Mouse (Mus musculus): ENCODE measurements around the gene Cttnbp2nl. TPM values are rescaled to one million over a fixed set of nuclear protein-coding genes. Genes with fewer than 3 reads are reported as not detected.

Gene Cttnbp2nl
- polyA plus RNA-seq, 1 experiment from 2014 or later: 24.3 TPM

- H3K4me1 ChIP-seq (ENCODE audit: control insufficient read depth, insufficient read depth, low read length): 0 out of 2 replicates have a peak, but pooled peaks cover 4% of the 10 kb centered on the region
- H3K27ac ChIP-seq (ENCODE audit: low read length): no peak overlapping the region
- H3K36me3 ChIP-seq (ENCODE audit: control insufficient read depth, insufficient read depth, low read length): peaks cover 50% of the 10 kb centered on the region
- no peak overlapping the region for H3K9ac ChIP-seq (replicated peaks; ENCODE audit: low read depth, low read length)
- H3K4me3 ChIP-seq (ENCODE audit: low read depth, low read length): no peak overlapping the region
- WGBS: 90% methylated on average over 10 of the region's 10 CpGs
- no peak for ATAC-seq (ENCODE audit: insufficient number of reproducible peaks, insufficient read depth, low FRiP score, low read depth)
- H3K4me2 ChIP-seq (replicated peaks; ENCODE audit: low read depth, low read length): no peak overlapping the region
- H3K9me3 ChIP-seq (ENCODE audit: control insufficient read depth, low read depth, low read length): no peaks in the 10 kb centered on the region
- H3K27me3 ChIP-seq (ENCODE audit: control insufficient read depth, insufficient read depth, low read length): no peaks in the 10 kb centered on the region
Observed at GRCm38 (mm10) chr3:105005011-105005410, 47.9 kb downstream of the Cttnbp2nl start.

DNA sequence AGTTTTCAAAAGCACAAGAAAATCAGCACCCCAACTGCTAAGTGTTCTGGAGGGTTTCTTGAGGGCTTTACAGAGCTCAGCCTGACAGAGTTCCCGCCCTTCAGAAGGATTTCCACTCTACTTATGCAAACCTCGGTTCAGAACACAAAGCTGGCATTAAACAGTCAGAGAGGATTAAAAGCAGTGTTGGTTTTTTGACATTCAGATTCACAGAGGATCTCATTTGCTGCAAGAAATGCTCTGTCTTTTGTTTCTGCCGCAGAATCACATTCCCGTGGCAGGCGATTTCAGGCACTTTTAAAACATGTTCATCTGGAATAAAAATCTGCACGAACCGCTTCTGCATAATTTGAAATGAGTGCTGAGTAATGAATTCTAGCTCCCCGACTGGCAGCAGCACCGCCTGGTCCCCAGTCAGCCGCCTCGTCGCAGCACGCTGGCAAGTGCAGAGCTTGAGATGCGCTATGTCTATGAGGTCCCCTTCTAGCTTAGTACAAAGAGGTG, 48.9 kb downstream of the Cttnbp2nl start:
- 86% methylated on average over 14 of the region's 14 CpGs for WGBS

GRCm38 (mm10) chr3:105001374-105001773, 51.6 kb downstream of the Cttnbp2nl start:
- H3K4me3 ChIP-seq (ENCODE audit: low read depth, low read length): no peak overlapping the region
- H3K4me1 ChIP-seq (ENCODE audit: control insufficient read depth, insufficient read depth, low read length): 0 out of 2 replicates have a peak, but pooled peaks cover 4% of the 10 kb centered on the region
- H3K36me3 ChIP-seq (ENCODE audit: control insufficient read depth, insufficient read depth, low read length): peaks cover 29% of the 10 kb centered on the region
- 64% methylated on average over 6 of the region's 6 CpGs for WGBS
- H3K27me3 ChIP-seq (ENCODE audit: control insufficient read depth, insufficient read depth, low read length): no peaks in the 10 kb centered on the region
- no peaks in the 10 kb centered on the region for H3K9me3 ChIP-seq (ENCODE audit: control insufficient read depth, low read depth, low read length)
- no peak overlapping the region for H3K9ac ChIP-seq (replicated peaks; ENCODE audit: low read depth, low read length)
- no peak overlapping the region for H3K4me2 ChIP-seq (replicated peaks; ENCODE audit: low read depth, low read length)
- no peak overlapping the region for H3K27ac ChIP-seq (ENCODE audit: low read length)
- ATAC-seq (ENCODE audit: insufficient number of reproducible peaks, insufficient read depth, low FRiP score, low read depth): no peak

More for the DNA sequence above, 48.9 kb downstream of the Cttnbp2nl start:
- Histone ChIP-seq H3K4me3 (ENCODE audit: low read depth, low read length) (no peak overlapping the region), H3K4me2 (replicated peaks; ENCODE audit: low read depth, low read length) (no peak overlapping the region), H3K36me3 (ENCODE audit: control insufficient read depth, insufficient read depth, low read length) (peaks cover 46% of the 10 kb centered on the region), H3K27ac (ENCODE audit: low read length) (no peak overlapping the region), H3K27me3 (ENCODE audit: control insufficient read depth, insufficient read depth, low read length) (no peaks in the 10 kb centered on the region), H3K9ac (replicated peaks; ENCODE audit: low read depth, low read length) (no peak overlapping the region), H3K4me1 (ENCODE audit: control insufficient read depth, insufficient read depth, low read length) (0 out of 2 replicates have a peak, but pooled peaks cover 4% of the 10 kb centered on the region), H3K9me3 (ENCODE audit: control insufficient read depth, low read depth, low read length) (no peaks in the 10 kb centered on the region)
- no peak for ATAC-seq (ENCODE audit: insufficient number of reproducible peaks, insufficient read depth, low FRiP score, low read depth)

DNA sequence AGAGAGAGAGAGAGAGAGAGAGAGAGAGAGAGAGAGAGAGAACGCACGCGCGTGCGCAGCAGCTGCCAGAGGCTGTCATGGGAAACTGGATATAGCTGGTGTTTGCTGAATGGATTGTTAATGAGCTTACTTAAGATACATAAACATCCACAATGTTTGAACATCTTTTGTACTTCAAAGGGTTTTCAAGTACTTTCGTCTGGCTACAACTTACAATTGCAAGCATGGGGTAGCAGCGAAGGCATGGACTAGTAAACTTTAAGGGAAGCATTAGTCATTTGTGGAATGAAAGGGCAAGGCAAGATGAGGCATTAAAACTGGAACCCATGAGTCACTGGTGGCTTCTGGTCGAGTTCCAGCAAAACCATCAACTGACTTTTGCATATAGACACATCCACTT, 52.4 kb downstream of the Cttnbp2nl start:
- no peak; the same call in 1 of the 2 replicates for ATAC-seq (ENCODE audit: insufficient number of reproducible peaks, insufficient read depth, low FRiP score, low read depth)

DNA sequence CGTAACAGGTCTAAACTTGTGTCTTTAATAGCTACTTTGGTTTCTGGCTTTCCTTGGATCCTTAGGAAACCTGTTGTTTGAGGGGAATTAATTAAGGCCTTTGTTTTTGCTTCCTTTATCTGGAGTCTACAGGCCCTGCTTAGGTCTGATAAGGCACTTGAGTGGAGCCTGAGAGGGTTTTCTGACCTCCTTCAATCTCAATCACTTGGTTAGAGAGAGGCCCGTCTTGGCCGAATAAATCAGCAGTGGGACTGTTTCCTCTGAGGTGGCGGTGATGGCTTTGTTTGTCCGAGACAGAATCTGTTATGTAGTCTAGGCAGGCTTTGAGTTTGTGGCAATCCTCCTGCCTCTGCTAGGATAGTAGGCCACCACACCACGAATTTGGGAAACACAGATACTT, 55.4 kb downstream of the Cttnbp2nl start:
- WGBS: 45% methylated on average over 6 of the region's 6 CpGs
- no peak overlapping the region for H3K4me2 ChIP-seq (replicated peaks; ENCODE audit: low read depth, low read length)
- peaks cover 5% of the 10 kb centered on the region; the same call in 1 of the 2 replicates for H3K36me3 ChIP-seq (ENCODE audit: control insufficient read depth, insufficient read depth, low read length)
- peaks cover 11% of the 10 kb centered on the region; the same call in 1 of the 2 replicates for H3K4me1 ChIP-seq (ENCODE audit: control insufficient read depth, insufficient read depth, low read length)
- no peak overlapping the region for H3K27ac ChIP-seq (ENCODE audit: low read length)
- no peaks in the 10 kb centered on the region for H3K9me3 ChIP-seq (ENCODE audit: control insufficient read depth, low read depth, low read length)
- no peak for ATAC-seq (ENCODE audit: insufficient number of reproducible peaks, insufficient read depth, low FRiP score, low read depth)
- H3K27me3 ChIP-seq (ENCODE audit: control insufficient read depth, insufficient read depth, low read length): no peaks in the 10 kb centered on the region
- H3K9ac ChIP-seq (replicated peaks; ENCODE audit: low read depth, low read length): no peak overlapping the region
- H3K4me3 ChIP-seq (ENCODE audit: low read depth, low read length): no peak overlapping the region

More for the DNA sequence above, 52.4 kb downstream of the Cttnbp2nl start:
- no peak overlapping the region for H3K4me2 ChIP-seq (replicated peaks; ENCODE audit: low read depth, low read length)
- no peak overlapping the region for H3K4me3 ChIP-seq (ENCODE audit: low read depth, low read length)
- no peaks in the 10 kb centered on the region for H3K27me3 ChIP-seq (ENCODE audit: control insufficient read depth, insufficient read depth, low read length)
- H3K9ac ChIP-seq (replicated peaks; ENCODE audit: low read depth, low read length): no peak overlapping the region
- 42% methylated on average over 8 of the region's 8 CpGs for WGBS
- H3K9me3 ChIP-seq (ENCODE audit: control insufficient read depth, low read depth, low read length): no peaks in the 10 kb centered on the region
- H3K27ac ChIP-seq (ENCODE audit: low read length): no peak overlapping the region
- H3K4me1 ChIP-seq (ENCODE audit: control insufficient read depth, insufficient read depth, low read length): 0 out of 2 replicates have a peak, but pooled peaks cover 4% of the 10 kb centered on the region
- H3K36me3 ChIP-seq (ENCODE audit: control insufficient read depth, insufficient read depth, low read length): peaks cover 25% of the 10 kb centered on the region

DNA sequence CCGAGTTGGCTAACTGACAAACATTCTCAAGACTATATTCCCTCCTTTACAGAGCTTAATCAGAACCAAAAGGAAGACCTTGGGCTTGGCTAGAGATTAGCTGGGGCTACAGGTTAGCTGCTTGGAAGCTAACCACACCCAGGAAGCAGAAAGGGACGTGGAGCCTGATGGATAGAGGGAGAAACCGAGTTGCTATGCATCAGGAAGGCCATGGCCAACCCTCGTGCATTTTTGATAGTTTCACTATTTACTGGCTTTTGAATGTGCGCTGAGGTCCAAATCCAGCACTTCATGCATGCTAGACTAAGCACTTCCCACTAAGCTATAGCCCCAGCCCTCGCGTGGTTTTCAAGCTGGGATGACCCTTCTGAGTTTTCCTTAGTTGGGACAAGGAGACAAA, 57.2 kb downstream of the Cttnbp2nl start:
- Histone ChIP-seq H3K4me1 (ENCODE audit: control insufficient read depth, insufficient read depth, low read length) (peaks cover 7% of the 10 kb centered on the region; the same call in 1 of the 2 replicates), H3K4me2 (replicated peaks; ENCODE audit: low read depth, low read length) (no peak overlapping the region), H3K36me3 (ENCODE audit: control insufficient read depth, insufficient read depth, low read length) (no peaks in the 10 kb centered on the region), H3K9ac (replicated peaks; ENCODE audit: low read depth, low read length) (no peak overlapping the region), H3K27ac (ENCODE audit: low read length) (no peak overlapping the region), H3K27me3 (ENCODE audit: control insufficient read depth, insufficient read depth, low read length) (no peaks in the 10 kb centered on the region), H3K9me3 (ENCODE audit: control insufficient read depth, low read depth, low read length) (no peaks in the 10 kb centered on the region), H3K4me3 (ENCODE audit: low read depth, low read length) (no peak overlapping the region)
- ATAC-seq (ENCODE audit: insufficient number of reproducible peaks, insufficient read depth, low FRiP score, low read depth): no peak
- 83% methylated on average over 7 of the region's 7 CpGs for WGBS

DNA sequence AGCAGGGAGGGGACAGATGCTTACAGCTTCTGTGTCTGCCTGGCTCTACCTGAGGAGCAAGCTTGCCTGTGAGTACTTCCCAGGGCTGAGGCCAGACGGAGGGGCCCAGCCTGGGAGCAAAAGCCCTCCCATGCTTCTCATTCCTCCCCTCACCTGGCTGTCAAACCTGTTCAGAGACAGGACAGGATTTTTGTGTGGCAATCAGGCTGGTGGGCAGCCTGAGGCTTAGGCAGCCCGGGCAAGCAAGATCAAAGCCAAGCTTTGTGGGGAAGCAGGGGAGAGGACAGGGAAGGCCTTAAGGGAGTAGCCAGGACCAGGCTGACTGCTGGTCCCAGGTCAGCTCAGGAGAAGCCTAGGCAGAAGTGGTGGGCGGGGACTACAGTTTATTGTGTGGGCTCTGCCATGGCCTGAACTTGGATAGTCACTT, 58.5 kb downstream of the Cttnbp2nl start:
- Histone ChIP-seq H3K36me3 (ENCODE audit: control insufficient read depth, insufficient read depth, low read length) (no peaks in the 10 kb centered on the region), H3K27ac (ENCODE audit: low read length) (peak overlapping the region; percentile 71; the same call in 1 of the 2 replicates), H3K4me2 (replicated peaks; ENCODE audit: low read depth, low read length) (no peak overlapping the region), H3K9ac (replicated peaks; ENCODE audit: low read depth, low read length) (no peak overlapping the region), H3K9me3 (ENCODE audit: control insufficient read depth, low read depth, low read length) (no peaks in the 10 kb centered on the region), H3K4me1 (ENCODE audit: control insufficient read depth, insufficient read depth, low read length) (peaks cover 7% of the 10 kb centered on the region; the same call in 1 of the 2 replicates), H3K4me3 (ENCODE audit: low read depth, low read length) (no peak overlapping the region), H3K27me3 (ENCODE audit: control insufficient read depth, insufficient read depth, low read length) (no peaks in the 10 kb centered on the region)
- ATAC-seq (ENCODE audit: insufficient number of reproducible peaks, insufficient read depth, low FRiP score, low read depth): 0 out of 2 replicates have a peak, but pooled peaks have one; percentile 26
- 41% methylated on average over 3 of the region's 3 CpGs for WGBS

- H3K36me3 ChIP-seq (ENCODE audit: control insufficient read depth, insufficient read depth, low read length): no peaks in the 10 kb centered on the region
- no peak overlapping the region for H3K4me2 ChIP-seq (replicated peaks; ENCODE audit: low read depth, low read length)
- H3K4me1 ChIP-seq (ENCODE audit: control insufficient read depth, insufficient read depth, low read length): peaks cover 7% of the 10 kb centered on the region; the same call in 1 of the 2 replicates
- no peak overlapping the region for H3K9ac ChIP-seq (replicated peaks; ENCODE audit: low read depth, low read length)
- no peaks in the 10 kb centered on the region for H3K9me3 ChIP-seq (ENCODE audit: control insufficient read depth, low read depth, low read length)
- no peaks in the 10 kb centered on the region for H3K27me3 ChIP-seq (ENCODE audit: control insufficient read depth, insufficient read depth, low read length)
- no peak overlapping the region for H3K4me3 ChIP-seq (ENCODE audit: low read depth, low read length)
- peak overlapping the region; percentile 71; the same call in 1 of the 2 replicates for H3K27ac ChIP-seq (ENCODE audit: low read length)
- ATAC-seq (ENCODE audit: insufficient number of reproducible peaks, insufficient read depth, low FRiP score, low read depth): peak; percentile 70
- WGBS: 36% methylated on average over 4 of the region's 4 CpGs
Observed at GRCm38 (mm10) chr3:104993800-104994199, 59.1 kb downstream of the Cttnbp2nl start.
